Mouse (Mus musculus): Measurements from ENCODE around the gene Cog1.

DNA sequence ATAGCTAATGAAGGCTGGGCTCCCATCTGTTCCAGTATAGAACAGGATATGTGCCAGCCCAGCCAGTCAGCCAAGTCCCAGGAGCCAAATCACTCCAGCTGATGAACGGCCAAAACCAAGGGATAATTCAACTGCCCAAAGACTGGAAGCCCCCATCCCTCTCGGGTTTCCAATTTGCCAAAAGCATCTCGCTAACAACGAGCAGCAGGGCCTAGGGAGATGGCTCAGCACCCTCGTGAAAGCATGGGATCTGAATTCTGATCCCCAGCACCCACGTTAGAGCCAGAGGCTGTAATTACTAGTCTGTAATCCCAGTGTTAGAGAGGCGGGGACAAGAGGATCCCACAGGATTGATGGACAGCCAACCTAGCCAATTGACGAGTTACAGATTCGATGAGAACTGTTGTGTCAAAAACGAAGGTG, 14.3 kb upstream of the Cog1 start:
- TF ChIP-seq ZC3H11A (IDR thresholded peaks at IDR 0.05; ENCODE audit: borderline replicate concordance, low read depth, low read length) (no peak), HCFC1 (IDR thresholded peaks at IDR 0.05; ENCODE audit: borderline replicate concordance, insufficient read depth, low read length) (no peak)
